Mouse (Mus musculus): ENCODE data around the gene Celf3. TPM values are rescaled to one million over a fixed set of nuclear protein-coding genes. Genes with fewer than 3 reads are reported as not detected.
A peak's percentile ranks its signal among the peaks of the same experiment; 100 is the strongest.

The Celf3 gene
- total and polyA plus RNA-seq, 2 experiments from 2014 or later: 0.53 TPM; not detected in 1

DNA sequence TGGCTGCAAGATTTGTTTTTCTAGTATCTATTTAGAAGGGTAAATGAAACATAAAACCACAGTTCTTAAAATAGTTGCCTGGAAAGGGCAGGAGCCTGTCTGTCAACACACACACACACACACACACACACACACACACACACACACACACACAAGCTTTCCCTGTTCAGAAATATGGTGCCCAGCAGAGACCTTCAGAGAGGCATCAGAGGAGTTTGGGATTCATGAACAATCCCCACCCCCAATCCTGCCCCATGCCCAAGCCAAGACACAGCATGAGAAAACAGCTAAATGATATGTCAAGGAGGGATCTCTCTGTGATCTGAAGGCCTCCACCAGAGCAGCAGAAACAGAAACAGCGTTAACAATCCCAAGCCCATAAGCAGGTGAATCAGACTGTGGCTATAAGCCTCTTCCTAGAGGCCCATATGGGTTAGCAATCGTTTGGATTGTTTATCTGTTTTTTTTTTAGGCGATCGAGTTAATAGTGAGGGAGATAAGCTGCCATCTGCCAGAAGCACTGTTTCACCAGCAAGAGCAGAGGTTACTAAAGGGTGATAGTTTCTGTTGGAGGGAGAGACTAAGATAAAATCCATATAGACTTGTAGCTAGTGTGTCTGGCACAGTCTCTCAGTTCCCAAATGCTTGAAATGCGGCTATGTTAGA lies 4.4 kb upstream of the Celf3 start:
- Histone ChIP-seq H3K4me3 (ENCODE audit: low read depth, low read length) (no peak overlapping the region), H3K9ac (replicated peaks; ENCODE audit: low read depth, low read length) (no peak overlapping the region), H3K36me3 (replicated peaks; ENCODE audit: control insufficient read depth, insufficient read depth, low read length) (no peaks in the 10 kb centered on the region), H3K4me1 (ENCODE audit: control insufficient read depth, insufficient read depth) (peaks cover 14% of the 10 kb centered on the region; the same call in 1 of the 2 replicates), H3K4me2 (ENCODE audit: low read depth, low read length) (no peak overlapping the region), H3K27me3 (ENCODE audit: control insufficient read depth, insufficient read depth, low read length) (peaks cover 7% of the 10 kb centered on the region), H3K9me3 (replicated peaks; ENCODE audit: control insufficient read depth, low read length) (no peaks in the 10 kb centered on the region), H3K27ac (ENCODE audit: low read depth) (no peak overlapping the region)
- ATAC-seq (ENCODE audit: insufficient read depth, low read depth) (no peak), DNase-seq (ENCODE audit: low spot score) (no peak)
- WGBS: 28% methylated on average over 5 of the region's 5 CpGs
- TF ChIP-seq EP300 (IDR thresholded peaks at IDR 0.05; ENCODE audit: low read depth) (no peak), CTCF (IDR thresholded peaks at IDR 0.05; ENCODE audit: low read depth) (no peak)

DNA sequence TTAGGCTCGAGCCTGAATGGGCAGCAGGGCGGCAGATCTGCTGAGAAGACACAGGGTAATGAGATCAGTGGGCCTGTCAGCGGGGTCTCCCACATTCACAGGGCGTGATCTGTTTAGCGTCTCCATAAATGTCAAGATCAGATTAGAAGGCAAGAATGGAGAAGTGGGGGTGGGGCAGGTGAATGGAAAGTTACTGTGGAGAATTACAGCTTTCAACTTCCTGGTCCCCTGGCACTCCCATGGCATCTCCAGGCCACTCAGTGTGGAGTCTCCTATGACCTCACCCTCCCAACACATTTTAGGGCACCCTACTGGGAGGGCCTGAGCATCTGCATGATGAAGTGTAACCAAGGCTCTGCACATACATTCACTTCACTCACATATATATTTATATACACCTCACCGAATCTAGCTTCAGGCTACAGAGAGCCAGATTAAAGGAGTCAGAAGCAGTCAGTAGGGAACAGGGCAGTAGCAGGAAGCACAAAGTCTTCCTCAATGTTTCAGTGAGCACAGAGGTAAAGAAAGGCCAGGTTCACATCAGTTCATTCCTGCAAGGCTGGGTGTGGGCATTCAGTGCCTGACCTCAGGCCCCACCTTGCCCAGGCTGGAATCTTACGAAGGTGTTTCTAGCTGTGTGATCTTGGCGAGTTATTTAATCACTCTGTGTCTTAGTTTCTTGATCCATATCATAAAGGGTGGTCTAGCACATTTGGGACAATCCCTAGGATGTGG lies 1.6 kb upstream of the Celf3 start:
- H3K4me1 ChIP-seq (ENCODE audit: control insufficient read depth, insufficient read depth): peaks cover 14% of the 10 kb centered on the region; the same call in 1 of the 2 replicates
- TF ChIP-seq CTCF (IDR thresholded peaks at IDR 0.05; ENCODE audit: low read depth) (no peak), EP300 (IDR thresholded peaks at IDR 0.05; ENCODE audit: low read depth) (no peak)
- 55% methylated on average over 8 of the region's 8 CpGs for WGBS

DNA sequence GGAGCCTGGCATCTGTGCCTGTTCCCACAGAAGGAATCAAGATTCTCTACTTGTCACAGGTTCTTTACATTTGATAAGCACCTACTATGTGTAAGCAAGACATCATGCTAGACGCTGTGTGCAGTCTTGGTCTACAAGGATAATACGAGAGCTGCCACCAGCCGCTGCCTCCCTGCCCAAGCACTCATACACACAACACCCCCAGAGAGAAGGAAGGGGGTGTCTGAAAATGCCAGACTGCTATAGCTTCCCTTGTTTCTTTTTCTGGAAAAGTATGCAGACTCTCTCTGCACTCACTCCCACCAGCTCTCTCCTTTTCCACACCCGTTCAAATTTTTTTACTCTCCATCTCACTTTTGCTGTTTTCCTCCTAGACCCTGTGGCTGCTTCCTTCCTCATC lies 651 bp upstream of the Celf3 start:
- WGBS: 52% methylated on average over 4 of the region's 4 CpGs
- Histone ChIP-seq H3K4me1 (ENCODE audit: control insufficient read depth, insufficient read depth) (peaks cover 15% of the 10 kb centered on the region; the same call in 1 of the 2 replicates), H3K9ac (replicated peaks; ENCODE audit: low read depth, low read length) (no peak overlapping the region), H3K36me3 (replicated peaks; ENCODE audit: control insufficient read depth, insufficient read depth, low read length) (no peaks in the 10 kb centered on the region), H3K4me3 (ENCODE audit: low read depth, low read length) (no peak overlapping the region), H3K27me3 (ENCODE audit: control insufficient read depth, insufficient read depth, low read length) (peaks cover 31% of the 10 kb centered on the region), H3K27ac (ENCODE audit: low read depth) (no peak overlapping the region), H3K9me3 (replicated peaks; ENCODE audit: control insufficient read depth, low read length) (no peaks in the 10 kb centered on the region), H3K4me2 (ENCODE audit: low read depth, low read length) (no peak overlapping the region)
- ATAC-seq (ENCODE audit: insufficient read depth, low read depth) (no peak), DNase-seq (ENCODE audit: low spot score) (no peak)
- TF ChIP-seq CTCF (IDR thresholded peaks at IDR 0.05; ENCODE audit: low read depth) (no peak), EP300 (IDR thresholded peaks at IDR 0.05; ENCODE audit: low read depth) (no peak)

More for the DNA sequence above, 1.6 kb upstream of the Celf3 start:
- Histone ChIP-seq H3K9me3 (replicated peaks; ENCODE audit: control insufficient read depth, low read length) (no peaks in the 10 kb centered on the region), H3K27me3 (ENCODE audit: control insufficient read depth, insufficient read depth, low read length) (peaks cover 31% of the 10 kb centered on the region), H3K27ac (ENCODE audit: low read depth) (no peak overlapping the region), H3K4me2 (ENCODE audit: low read depth, low read length) (no peak overlapping the region), H3K9ac (replicated peaks; ENCODE audit: low read depth, low read length) (no peak overlapping the region), H3K36me3 (replicated peaks; ENCODE audit: control insufficient read depth, insufficient read depth, low read length) (no peaks in the 10 kb centered on the region), H3K4me3 (ENCODE audit: low read depth, low read length) (no peak overlapping the region)
- DNase-seq (ENCODE audit: low spot score) (no peak), ATAC-seq (ENCODE audit: insufficient read depth, low read depth) (no peak)

DNA sequence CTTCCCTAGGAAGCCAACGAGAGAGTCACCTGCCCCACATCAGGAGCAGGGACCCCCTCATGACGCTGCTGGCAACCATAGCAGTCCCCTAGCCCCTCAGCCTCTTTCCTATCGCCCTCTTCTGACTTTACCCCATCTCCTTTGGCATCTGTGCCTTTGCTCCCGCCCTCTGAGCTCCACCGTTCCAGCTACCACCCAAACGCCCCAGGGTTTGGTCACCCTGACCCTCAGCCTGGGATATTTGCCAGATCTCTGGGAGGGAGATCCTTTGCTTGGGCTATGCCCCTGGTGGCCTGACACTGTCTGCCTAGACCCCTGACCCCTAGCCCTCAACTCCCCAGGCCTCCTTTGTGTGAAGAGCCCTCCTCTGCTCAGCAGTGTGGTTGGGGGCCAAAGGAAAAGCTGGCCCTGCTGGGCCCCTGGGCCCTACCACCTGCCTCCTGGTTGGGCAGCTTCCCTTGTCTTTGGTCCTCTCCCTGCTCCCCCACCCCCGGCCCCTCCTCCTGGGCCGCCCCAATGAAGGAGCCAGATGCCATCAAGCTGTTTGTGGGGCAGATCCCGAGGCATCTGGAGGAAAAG lies 585 bp downstream of the Celf3 start:
- no peak overlapping the region for H3K4me3 ChIP-seq (ENCODE audit: low read depth, low read length)
- WGBS: 19% methylated on average over 9 of the region's 9 CpGs

DNA sequence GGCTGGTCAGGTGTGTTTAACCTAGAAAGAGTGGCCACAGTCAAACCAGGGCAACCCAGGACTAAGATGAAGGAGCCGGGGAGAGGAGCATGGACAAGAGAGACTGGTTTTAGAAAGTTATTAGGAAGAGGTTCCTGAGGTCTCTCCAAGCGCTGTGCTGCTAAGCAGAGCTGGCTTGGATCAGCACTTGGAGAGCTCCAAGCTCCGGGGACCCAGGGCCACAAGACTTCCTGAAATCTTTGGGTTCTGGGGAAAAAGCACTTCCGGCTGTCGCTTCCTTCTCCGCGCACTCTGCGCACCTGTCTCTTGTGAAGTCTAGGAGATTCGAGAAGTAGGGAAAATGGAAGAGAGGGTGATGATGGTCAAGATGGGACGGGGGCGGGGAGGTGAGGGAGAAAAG lies 1.5 kb downstream of the Celf3 start:
- WGBS: 2% methylated on average over 11 of the region's 11 CpGs
- H3K4me3 ChIP-seq (ENCODE audit: low read depth, low read length): no peak overlapping the region
- no peaks in the 10 kb centered on the region for H3K36me3 ChIP-seq (replicated peaks; ENCODE audit: control insufficient read depth, insufficient read depth, low read length)
- H3K27me3 ChIP-seq (ENCODE audit: control insufficient read depth, insufficient read depth, low read length): peaks cover 31% of the 10 kb centered on the region
- H3K9me3 ChIP-seq (replicated peaks; ENCODE audit: control insufficient read depth, low read length): no peaks in the 10 kb centered on the region
- TF ChIP-seq EP300 (IDR thresholded peaks at IDR 0.05; ENCODE audit: low read depth) (no peak), CTCF (IDR thresholded peaks at IDR 0.05; ENCODE audit: low read depth) (no peak)
- H3K4me2 ChIP-seq (ENCODE audit: low read depth, low read length): 0 out of 2 replicates have a peak overlapping the region, but pooled peaks have one; percentile 16
- DNase-seq (ENCODE audit: low spot score) (no peak), ATAC-seq (ENCODE audit: insufficient read depth, low read depth) (no peak)
- no peak overlapping the region for H3K9ac ChIP-seq (replicated peaks; ENCODE audit: low read depth, low read length)
- H3K4me1 ChIP-seq (ENCODE audit: control insufficient read depth, insufficient read depth): 0 out of 2 replicates have a peak, but pooled peaks cover 10% of the 10 kb centered on the region
- H3K27ac ChIP-seq (ENCODE audit: low read depth): no peak overlapping the region

More for the DNA sequence above, 585 bp downstream of the Celf3 start:
- DNase-seq (ENCODE audit: low spot score) (no peak), ATAC-seq (ENCODE audit: insufficient read depth, low read depth) (no peak)
- Histone ChIP-seq H3K36me3 (replicated peaks; ENCODE audit: control insufficient read depth, insufficient read depth, low read length) (no peaks in the 10 kb centered on the region), H3K27ac (ENCODE audit: low read depth) (no peak overlapping the region), H3K9ac (replicated peaks; ENCODE audit: low read depth, low read length) (no peak overlapping the region), H3K4me1 (ENCODE audit: control insufficient read depth, insufficient read depth) (peaks cover 14% of the 10 kb centered on the region; the same call in 1 of the 2 replicates), H3K4me2 (ENCODE audit: low read depth, low read length) (no peak overlapping the region), H3K9me3 (replicated peaks; ENCODE audit: control insufficient read depth, low read length) (no peaks in the 10 kb centered on the region), H3K27me3 (ENCODE audit: control insufficient read depth, insufficient read depth, low read length) (peaks cover 31% of the 10 kb centered on the region)
- TF ChIP-seq EP300 (IDR thresholded peaks at IDR 0.05; ENCODE audit: low read depth) (no peak), CTCF (IDR thresholded peaks at IDR 0.05; ENCODE audit: low read depth) (no peak)
